Mouse (Mus musculus) v-Abl transformed pro-B cells (cell line): ENCODE results near the gene Selenow.

Experiments used
- in situ Hi-C, 2 experiments: fragments of 400-800 bp; cut with MboI; formaldehyde crosslinking; loops; one replicate each; pipeline ENCODE4 v1.15.1; 2025; ENCODE audit not compliant: unreplicated experiment in 2 of 2

Gene Selenow

GRCm38 (mm10) chr7:15922220-15922773, at the start of gene Selenow:
Selenow (minus strand) TSS chr7:15922402.
- in situ Hi-C loops: loop anchor here (25.0 kb wide), 1 partner anchor 1335 kb away; no protein-coding TSS in a partner anchor

DNA sequence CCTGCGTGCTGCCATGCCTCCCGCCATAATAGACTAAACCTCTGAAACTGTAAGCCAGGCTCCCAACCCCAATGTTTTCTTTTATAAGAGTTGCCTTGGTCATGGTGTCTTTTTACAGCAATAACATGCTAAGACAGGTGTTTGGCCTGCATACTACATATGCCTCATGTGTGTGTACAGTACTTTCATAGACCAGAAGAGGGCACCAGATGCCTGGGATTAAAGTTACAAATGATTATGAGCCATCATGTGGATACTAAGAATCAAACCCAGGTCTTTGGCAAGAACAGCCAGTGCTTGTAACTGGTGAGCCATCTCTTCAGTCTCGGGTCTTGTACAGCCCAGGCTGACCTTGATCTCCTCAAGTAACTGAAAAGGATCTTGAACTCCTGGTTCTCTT, 47.5 kb upstream of the Selenow start:
- in situ Hi-C loops: loop anchor here (5.0 kb wide), 1 partner anchor 37 kb away; no protein-coding TSS in a partner anchor

DNA sequence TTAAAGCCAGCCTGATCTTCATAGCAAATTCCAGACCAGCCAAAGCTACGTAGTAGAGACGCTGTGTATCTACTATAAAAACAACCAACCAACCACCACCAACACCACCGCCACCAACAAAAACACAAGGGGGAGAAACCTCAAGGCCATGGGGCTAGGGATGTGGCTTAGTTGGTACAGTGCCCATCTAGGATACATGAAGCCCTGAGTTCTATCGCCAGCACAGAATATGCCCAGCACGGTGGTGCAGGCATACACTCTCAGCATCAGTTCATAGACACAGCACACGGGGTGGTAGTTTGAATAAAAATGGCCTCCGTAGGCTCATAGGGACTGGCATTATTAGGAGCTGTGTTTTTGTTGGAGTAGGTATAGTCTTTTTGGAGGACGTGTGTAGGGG, 46.1 kb upstream of the Selenow start:
- in situ Hi-C loops: no loop called here

- in situ Hi-C loops: no loop called here
These were observed 45.1 kb upstream of the Selenow start, which contains the start of gene Ehd2 for GRCm38 (mm10) chr7:15967312-15967711. Ehd2 (minus strand) TSS chr7:15967567.

DNA sequence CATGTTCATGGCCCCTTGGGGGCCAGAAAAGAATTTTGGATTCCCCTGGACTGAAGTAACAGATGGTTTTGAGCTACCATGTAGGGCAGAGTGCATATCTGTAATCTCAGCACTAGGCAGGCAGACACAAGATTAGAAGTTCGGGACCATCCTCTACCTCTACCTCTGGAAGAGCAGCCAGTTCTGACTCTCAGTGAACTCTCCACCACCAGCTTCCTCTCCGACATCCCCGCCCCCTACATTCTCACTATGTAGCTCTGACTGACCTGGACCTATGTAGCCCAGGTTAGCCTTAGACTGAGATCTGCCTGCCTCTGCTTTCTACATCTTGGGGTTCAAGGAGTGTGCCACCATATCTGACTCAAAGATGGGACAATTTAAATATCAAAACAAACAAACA, 44.3 kb upstream of the Selenow start:
- in situ Hi-C loops: no loop called here

- in situ Hi-C loops: no loop called here
These were observed 41.8 kb upstream of the Selenow start for GRCm38 (mm10) chr7:15963798-15964652.

GRCm38 (mm10) chr7:15962311-15963288, 40.4 kb upstream of the Selenow start:
- in situ Hi-C loops: no loop called here

GRCm38 (mm10) chr7:15961798-15962197, 39.6 kb upstream of the Selenow start:
- in situ Hi-C loops: no loop called here

DNA sequence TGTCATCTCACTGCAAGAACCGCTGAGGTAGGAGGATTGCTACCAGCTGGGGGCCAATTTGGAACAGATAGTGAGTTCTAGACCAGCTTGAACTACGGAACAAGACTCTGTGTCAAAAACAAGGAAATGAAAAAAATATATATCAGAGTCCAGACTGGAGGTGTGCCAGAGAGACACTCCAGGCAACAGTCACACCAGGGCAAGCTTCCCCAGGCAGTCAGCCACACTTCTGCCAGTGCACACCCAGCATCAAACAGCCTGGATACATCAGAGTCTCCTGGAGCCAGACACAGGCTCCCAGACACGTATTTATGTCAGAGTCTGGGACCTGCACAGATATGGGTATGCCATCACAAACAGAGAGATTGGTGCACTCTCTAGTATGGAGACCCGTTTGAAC, 39.0 kb upstream of the Selenow start:
- in situ Hi-C loops: no loop called here

GRCm38 (mm10) chr7:15960691-15961090, 38.5 kb upstream of the Selenow start:
- in situ Hi-C loops: no loop called here

DNA sequence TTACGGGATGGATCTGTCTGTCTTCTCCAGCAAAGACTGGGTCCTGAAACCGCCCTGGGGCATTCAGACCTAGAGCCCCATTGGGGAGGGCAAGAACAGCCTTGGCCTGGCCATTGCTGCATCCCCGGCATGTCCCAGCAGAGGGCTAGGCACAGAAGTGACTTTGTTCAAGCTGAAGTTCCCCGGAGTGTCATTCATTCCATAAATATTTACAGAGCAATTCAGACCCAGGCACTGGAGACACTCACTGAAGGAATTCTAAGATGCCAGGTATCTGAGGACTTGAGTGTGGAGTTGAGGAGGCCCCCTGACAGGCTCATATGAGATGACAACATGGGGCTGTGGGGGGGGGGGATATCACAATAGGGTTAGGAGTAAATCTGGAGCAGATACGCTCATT, 33.9 kb upstream of the Selenow start:
- in situ Hi-C loops: no loop called here

DNA sequence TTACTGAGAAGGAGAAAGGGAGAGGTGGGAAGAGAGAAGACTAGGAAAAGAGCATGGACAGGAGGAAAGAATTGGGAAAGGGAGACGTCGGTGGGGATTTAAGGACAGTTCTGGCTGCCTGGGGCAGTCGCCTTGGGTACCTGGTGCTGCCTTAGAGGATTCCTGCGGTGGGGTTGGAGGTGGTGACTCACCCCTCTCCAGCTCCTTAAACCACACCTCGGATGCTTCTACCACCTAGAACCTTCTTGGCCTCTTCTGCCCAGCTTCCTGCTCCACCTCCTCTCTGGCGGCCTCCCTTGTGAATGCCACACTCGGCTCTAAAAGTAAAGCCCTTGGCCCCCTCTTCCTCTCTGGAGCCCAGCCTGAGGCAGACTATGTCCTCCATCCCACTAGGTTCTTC, 33.3 kb upstream of the Selenow start:
- in situ Hi-C loops: no loop called here

DNA sequence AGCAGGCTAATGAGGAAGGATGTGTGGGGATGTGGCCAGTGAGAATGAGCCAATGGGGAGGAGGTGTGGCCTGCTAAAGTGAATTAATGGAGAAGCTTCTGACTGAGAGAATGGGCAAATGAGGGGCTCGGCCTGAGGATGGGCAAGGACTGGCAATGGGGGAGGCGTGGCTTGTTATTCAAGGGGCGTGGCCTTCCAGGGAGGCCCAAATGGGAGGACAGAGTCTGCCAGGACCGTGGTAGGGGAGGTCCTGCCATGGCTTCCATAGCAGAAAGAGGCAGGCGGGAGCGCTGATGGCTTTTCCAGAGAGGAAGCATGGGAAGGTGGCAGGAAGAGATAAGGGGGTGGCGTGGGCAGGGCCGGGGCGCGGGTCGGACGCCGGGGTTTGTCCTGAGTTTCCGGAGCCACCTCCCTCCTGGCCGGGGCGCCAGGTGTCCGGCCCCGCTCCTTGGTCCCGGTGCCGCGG, 32.8 kb upstream of the Selenow start:
- in situ Hi-C loops: no loop called here

GRCm38 (mm10) chr7:15954436-15954835, 32.2 kb upstream of the Selenow start:
- in situ Hi-C loops: no loop called here

GRCm38 (mm10) chr7:15953307-15954074, 31.3 kb upstream of the Selenow start:
- in situ Hi-C loops: no loop called here

DNA sequence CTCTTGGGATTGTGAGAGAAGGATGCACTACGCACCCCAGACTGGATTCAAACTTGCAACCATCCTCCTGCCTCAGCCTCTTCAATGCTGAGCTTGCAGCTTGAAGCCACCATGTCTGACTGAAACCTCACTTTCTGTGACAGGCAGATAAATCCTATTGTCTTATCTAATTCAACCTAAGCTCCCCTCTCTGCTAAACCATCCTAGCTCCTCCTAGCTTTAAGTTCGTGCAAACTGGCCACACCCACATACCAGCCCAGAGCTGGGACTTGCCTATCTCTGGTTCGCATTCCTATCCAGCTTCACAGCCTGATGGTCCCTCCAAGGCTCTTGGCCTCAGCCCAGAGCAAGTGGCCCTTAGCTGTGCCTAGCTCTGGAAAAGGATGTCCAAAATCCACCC, 30.2 kb upstream of the Selenow start:
- in situ Hi-C loops: no loop called here

DNA sequence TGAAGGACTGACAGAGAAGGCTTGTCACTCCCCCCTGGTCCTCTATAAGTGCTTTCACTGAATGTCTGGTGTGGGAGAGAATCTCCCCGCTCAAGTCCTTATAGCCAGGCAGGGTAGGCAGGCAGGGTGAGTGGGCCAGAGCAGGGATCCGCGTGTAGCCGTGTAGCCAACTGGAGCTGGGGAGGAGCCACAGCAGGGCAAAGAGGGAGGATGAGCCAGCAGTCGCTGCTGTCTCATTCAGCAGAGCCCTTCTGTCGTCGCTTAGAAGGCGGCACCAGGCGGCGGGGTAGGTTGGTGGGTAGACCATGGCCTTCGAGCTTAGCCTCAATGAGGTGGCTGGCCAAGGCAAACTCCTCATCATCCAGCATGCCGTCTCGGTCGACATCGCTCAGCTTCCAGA, 27.8 kb upstream of the Selenow start:
- in situ Hi-C loops: no loop called here

GRCm38 (mm10) chr7:15949216-15949790, 27.1 kb upstream of the Selenow start:
- in situ Hi-C loops: no loop called here

GRCm38 (mm10) chr7:15948381-15948941, 26.3 kb upstream of the Selenow start:
- in situ Hi-C loops: no loop called here
